Mouse (Mus musculus): Measurements from ENCODE around the gene Pfdn4.

DNA sequence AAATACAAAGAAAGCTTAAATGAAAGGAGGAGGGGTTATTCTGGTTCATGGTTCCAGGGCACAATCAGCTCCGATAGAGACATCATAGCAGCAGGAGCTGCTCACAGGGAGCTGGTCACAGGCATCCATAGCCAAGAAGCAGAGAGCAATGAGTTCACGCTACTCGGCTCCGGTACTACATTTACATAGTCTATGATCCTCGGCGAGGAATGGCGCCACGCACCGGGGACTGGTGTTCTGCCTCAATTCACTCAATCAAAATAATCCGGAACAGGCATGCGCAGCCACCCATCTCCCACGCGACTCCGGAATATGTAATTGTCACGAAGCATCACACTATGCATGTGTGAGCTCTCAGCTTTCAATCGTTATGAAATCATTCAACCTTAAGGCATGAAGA lies 31.8 kb downstream of the Pfdn4 start:
- TF ChIP-seq CTCF (IDR thresholded peaks at IDR 0.05; ENCODE audit: low read depth, low read length): no peak
- no peak for TF ChIP-seq POLR2A (IDR thresholded peaks at IDR 0.05; ENCODE audit: borderline replicate concordance, low read depth, low read length)

All from bone marrow macrophage, adult 2 months (primary cell).